Mouse (Mus musculus): ENCODE results near the gene Thra.

Thra gene

DNA sequence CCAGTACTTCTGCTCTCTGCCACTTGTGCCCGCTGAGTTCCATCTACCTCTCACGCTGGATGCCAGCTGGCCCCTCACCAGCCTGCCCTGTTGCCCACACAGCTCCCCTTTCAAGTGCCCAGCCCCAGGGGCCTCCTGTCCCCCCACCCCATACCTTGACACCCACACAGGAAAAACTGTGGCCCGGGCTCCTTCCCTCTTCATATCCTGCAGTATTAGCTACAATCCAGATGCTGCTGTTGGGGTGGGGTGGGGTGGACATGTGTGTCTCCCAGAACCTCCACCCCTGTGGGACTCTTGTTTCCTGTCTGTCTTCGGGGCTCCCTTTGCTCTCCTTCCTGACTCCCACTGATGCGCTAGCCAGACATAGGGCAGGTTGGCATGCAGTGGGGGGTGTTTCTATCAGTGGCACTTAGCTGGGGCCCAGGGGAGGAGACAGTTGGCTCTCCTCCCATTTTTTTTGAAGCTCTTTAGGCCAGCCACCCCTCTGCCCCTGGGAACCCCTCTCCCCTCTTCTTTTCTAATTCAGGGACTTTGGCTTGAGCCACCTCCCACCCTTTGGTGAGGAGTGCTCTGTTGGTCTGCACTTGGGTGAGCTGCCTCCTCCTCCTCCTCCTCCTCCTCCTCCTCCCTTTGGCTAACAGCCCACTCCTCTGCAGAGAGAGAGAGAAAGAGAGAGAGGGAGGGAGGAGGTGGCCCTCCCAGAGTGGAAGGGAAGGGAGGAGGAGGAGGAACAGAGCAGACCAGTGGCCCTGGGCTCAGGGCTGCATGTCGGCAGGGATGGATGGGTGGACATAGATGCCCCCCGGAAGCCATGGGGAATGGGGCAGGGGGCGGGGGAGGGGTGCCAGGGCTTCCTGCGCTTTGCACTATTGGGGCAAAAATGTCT lies 25.2 kb downstream of the Thra start:
- DNase-seq (ENCODE audit: low read depth, low spot score), result no peak

DNA sequence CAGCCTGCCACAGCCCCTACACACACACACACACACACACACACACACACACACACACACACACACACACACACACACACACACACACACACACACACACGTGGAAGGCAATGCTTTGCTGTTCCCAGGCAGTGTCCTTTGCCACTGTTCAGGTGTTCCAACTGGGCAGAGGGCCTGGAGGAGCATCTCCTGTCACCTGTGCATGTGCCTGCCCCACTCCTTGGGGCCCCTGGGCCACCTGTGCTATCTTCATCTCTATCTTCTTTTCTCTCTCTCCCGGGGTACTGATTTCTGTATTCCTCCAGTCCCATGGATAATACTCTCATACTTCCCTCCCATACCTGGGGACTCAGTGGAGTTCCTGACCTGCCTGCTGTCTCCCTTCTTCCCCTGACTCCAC lies 25.9 kb downstream of the Thra start:
- DNase-seq (ENCODE audit: low read depth, low spot score), result no peak

DNA sequence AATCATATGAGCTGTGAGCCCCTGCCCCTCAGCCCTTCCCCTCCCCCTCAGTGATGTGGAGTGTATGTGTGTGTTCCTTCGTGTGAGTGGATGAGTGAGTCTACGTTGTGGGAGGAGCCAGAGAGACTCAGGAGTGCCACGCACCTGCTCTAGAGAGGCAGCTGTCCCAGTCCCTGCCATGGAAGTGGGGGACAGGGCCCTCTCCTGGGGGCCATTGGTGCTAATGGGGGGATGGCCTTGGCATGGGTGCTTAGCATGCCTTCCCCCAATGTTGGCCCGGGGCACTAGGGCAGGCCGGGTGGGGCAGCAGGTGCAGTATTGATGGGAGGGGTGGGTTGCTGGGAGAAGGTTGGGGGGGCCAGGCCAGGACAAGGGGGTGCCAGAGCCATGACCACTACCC lies 26.4 kb downstream of the Thra start:
- no peak for DNase-seq (ENCODE audit: low read depth, low spot score)

DNA sequence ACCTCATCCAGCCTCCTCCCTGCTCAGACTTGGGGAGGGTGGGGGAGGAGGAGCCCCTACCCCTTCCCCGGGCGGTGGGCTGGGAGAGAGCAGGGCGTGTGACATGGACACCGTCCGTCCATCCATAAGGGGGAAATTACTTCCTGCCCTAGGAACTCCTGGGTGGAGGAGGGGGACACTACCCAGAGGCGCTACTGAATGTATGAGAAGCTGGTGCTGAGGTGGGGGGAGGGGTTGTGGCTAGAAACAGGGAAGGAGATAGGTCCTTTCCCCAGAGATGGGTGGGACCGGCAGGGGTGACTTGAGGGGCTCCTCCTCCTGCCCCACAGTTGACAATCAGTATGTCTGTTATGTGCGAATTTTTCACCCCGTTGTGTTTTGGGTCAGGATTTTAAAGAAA lies 26.8 kb downstream of the Thra start:
- DNase-seq (ENCODE audit: low read depth, low spot score), result no peak

DNA sequence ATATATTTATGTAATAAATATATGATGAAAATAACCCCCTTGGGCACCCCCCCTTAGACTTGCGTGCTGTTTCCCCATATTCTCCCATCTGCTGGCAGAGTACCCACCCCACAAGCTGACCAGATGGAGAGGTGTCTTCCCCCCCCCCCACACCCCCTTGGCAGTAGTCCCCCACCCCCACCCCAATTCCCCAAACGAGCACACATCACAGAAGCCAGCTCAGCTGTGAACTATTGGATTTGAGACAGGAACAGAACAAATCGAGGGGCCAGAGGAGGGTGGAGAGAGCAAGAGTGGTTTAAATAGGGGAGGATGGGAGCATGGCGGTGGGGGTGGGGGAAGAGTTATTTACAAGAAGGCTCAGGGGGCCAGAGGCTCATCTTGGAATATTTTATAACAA lies 27.3 kb downstream of the Thra start:
- no peak for DNase-seq (ENCODE audit: low read depth, low spot score)

DNA sequence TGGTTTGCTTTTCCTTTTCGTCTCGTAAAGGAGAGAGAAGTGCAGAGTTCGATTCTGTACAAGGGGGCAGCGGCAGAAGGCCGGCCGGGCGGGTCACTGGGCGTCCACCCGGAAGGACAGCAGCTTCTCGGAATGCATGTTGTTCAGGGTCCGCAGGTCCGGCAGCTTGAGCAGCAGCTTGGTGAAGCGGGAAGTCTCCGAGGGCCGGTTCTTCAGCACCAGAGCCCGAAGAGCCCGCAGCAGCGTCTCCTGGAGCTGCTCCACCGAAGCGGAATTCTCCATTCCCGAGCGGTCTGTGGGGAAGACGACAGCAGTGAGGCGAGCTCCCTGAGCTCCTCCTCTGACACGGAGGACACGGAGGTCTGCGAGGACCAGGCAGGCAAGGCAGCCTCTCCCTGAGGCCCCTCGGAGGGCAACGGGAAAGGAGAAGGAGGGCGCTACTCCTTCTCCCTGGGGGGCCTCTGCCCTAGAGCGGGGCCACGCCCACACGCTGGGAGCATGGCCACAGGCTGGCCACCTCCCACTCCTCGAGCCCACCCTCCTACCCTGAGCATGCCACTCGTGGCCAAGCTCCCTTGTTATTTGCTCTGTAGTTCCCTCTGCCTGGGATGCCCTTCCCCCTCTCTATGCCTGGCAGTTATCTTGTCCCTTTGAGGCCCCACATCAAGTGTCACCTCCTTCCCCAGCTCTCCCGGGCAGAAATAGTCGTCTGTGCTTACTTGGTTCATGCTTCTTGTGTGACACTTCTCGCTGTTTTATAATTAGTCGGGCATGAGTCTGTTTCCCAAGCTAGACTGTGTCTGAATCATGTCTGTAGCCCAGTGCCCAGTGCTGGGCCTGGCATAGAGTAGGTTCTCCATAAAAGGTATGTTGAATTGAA lies 27.9 kb downstream of the Thra start:
- no peak for DNase-seq (ENCODE audit: low read depth, low spot score)

DNA sequence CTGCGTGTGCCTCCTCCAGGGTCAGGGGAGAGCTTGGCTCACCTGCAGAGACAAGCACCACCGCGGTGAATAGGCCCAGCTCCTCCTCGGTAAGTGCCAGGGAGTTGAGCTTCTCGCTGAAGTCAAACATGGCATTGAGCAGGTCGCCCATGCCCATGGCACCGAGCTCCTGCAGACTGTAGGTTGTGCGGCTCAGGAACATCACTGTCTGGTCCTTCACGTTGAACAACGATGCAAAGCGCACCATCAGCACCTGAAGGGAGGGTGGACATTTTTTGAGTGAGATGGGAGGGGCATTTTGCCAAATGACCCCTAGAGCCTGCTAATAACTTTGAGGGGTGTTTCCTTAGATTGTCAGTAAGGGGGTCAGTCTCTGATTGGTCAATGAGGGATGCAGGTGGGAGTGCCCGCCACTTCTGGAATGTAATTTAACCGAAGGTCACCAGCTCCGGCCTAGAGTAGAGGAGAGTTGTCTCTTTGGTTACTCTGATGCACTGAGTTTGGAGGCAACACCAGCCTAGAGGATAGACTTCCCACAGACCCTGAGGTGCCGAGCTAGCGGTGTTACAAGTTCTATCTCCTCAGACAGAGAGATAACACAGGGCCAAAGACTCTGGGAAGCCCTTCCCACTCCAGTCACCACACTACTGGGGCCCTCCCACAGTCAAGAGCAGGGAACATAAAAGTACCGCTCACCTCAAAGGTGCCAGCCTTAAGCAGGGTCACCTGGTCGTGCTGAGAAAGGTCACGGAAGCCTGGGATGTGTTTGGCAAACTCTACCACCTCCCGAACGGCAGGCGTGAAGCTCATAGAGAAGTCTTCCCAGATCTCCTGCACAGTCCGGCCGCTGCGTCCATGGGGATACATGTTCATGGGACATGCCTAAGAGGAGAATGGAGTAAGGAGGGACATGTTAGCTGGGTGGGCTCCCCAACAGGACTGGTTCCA lies 28.8 kb downstream of the Thra start:
- no peak for DNase-seq (ENCODE audit: low read depth, low spot score)

DNA sequence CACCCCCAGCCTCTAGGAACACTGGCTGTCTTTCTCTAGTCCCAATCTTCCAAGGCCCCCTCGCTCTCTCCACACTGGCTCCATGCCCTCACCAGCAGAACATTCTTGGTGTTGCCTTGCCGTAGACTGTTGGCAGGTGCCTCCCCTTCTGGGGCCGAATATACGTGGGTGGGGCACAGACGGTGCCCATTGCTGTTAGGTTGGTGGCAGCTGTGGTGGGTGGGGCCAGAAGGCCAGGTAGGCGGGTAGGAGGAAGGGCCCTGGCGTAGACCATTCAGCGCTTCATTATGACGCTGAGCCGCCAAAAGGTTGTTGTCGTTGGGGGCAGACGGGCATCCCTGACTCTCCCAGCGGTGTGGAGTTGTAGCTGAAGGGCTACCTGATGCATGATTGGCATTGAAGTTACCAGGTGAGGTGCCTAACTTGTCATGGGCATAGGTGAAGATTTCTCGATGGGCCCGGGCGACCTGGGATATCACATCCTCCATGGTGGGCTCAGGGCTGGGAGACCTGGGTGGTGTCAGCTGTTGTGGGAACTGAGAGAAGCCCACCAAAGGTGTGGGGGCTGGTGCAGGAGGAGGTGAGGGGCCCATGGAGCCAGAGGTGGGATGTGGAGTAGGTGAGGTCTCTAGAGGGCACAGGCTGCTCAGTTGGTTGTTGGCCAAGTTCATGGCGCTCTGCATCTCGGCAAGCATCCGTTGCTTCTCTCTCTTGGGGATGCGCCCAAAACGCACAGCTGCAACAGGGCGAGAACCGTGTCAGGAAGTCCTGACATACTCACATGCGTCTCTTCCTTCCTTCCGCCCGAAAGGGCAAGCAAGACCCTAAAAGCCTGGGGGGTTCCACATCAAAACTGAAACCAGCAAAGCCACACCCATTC lies 29.9 kb downstream of the Thra start:
- DNase-seq (ENCODE audit: low read depth, low spot score), result no peak

DNA sequence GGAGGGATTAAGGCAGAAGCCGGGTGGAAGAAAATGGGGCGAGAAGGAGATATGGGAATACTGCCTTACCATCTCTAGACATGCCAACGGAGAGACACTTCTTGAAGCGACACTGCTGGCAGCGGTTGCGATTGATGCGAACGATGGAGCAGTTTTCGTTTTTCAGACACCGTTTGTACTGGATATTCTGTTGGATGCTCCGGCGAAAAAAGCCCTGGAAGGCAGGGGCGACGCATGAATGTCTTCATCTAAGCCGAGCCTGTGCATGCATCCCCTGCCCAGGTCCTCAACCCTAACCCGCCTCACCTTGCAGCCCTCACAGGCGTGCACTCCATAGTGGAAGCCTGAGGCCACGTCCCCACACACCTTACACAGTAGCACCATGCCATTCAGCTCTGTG lies 30.7 kb downstream of the Thra start:
- no peak for DNase-seq (ENCODE audit: low read depth, low spot score)

DNA sequence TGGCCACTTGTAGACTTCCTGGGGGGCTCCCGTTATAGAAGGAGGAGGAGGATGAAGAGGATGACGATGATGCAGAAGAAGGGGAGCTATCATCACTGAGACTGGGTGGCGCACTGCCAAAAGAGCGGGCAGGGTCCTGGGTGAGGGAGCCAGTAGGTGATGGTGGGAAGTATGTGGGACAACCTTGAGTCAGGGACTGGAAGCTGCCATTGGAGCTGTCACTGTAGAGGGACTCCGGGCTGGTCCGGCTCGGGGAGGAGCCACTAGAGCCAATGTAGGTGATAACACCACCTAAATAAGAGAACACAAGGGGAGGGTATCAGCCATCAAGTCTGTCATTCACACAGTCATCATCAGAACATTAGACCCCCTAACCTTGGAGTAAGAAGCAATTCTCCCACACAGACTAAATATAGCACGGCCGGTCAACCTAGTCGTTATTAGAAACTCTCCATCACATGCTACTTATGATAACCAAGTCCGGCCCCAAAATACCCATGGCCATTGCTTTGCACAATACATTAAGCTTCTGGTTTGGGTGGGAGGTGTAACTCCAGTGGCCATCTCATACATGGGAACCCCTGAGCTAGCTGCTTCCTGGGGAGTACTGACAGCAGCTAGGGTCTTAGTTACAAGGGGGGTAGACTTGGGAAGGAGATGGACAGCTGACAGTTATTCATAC lies 31.5 kb downstream of the Thra start:
- DNase-seq (ENCODE audit: low read depth, low spot score), result no peak

DNA sequence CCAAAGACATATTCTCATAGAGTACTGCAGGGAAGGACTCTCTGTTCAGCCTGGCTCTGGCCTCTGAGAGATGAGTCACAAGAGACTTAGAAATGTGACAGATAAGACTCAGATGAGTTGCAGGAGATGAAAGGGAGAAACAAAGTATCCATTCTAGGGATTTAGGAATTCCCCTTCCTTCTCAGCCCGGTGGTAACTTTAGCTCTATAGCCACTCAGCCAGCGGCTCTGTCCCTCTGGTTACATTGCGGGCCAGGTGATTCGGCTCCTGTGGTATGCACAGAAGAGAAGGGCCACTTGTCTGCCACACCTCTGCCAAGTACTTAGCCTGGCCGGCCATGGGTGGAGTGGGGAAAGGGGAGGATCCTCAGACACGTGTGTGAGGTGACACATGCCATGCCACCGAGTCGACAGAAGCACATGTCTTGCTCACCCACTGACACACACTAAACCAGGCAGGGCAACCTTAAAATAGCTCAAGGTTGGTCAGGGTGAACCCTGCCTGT lies 32.3 kb downstream of the Thra start:
- peak; percentile 23 for DNase-seq (ENCODE audit: low read depth, low spot score)

DNA sequence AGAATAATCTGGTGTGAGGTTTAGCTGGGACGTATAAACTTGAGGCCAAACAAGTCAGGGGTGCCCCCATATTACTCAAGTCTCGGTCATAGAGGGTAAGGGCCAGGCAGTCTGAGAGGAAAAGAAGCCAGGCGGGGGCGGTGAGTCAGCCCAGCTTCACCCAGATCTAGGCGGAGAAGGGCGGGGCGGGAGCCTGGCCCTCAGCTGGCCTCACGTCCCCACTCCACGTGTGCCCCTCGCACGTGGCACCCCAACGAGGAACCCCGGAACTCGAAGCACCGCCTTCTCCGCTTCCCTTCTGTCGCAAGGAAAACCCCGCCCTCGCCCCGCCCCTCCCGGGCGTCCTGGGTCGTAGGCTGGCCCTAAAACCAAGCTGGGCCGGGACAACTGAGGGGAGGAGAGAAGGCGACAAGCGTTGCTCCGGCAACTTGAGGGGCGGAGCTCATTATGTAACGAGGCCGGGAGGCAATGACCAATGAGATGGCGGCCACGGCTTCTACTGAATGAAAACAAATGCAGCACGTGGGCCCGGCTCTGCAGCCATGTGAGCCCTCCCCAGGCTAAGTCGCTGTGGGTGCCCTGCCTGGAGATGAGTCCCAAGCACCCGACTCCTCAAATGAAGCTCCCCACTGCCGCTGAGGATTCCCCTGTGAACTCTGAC lies 33.3 kb downstream of the Thra start:
- DNase-seq (ENCODE audit: low read depth, low spot score), result peak; percentile 96

DNA sequence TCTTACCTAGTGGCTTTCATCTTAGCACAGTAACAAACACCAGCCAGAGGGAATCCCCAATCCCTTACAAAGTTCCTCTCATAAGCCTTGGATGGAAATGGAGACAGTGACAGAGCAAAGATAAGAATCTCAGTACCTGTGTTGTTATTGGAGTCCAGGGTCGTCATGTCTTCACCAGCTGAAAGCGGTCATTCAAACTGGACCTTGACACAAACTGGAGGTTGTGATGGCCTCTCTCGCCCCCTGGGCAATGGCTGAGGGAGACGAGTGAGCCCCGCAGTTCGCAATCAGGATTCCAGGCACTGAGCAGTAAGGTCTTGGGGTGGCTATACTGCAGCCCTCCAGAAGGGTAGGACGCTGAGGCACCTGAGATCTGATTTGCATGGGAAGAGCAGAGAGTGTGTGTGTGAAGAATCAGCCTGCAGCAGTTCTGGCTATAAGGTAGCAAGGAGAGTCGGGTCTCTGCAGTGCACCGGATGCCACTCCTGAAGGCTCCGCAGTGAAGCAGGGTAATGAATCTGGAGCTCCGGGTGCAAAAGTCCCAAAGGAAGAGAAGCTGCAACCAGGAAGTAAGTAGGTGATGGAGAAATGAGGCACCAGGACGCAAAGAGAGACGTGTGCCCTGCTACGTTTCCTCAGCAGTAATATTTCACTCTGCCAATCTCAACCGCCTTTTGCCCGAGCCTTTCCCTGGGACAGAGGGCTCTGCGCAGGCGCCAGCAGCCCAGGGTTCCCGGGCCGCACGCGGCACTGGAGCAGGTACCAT lies 34.3 kb downstream of the Thra start, which contains the start of gene Nr1d1:
TSS of gene Nr1d1 (minus strand) at position 752 of the 766 bp plus-strand sequence.
- DNase-seq (ENCODE audit: low read depth, low spot score), result peak; percentile 44

DNA sequence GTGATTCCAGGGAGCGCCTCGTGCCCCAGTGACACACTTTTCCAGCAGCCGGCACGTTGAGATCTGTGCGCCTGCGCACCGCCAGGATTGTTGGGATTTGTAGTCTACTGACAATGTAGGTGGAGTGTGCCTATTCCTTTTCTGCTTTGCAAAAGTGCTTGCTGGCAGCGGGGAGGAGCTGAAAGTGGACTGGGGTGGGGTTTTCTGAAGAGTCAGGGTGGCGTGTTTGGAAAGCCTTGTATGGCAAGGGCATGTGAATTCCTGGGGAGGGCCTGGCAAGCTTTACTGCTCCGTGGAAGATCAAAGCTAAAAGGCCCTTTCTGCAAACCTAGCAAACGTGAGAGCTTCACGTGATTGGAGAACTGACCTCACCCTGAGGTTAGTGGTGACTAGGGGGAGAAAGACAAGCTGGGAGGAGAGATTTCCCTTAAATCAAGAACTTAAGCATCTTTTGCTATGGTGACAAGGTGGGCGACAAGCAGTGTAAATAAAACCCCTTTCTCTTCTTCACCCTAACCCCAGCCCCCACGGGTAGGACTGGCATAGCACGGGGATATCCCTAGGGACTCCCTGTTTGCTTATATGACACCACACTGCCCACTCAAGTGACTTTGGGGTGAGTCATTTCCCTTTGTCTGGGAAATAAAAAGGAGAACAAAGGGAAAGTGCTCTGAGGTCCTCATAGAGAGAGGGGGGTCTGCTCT lies 35.1 kb downstream of the Thra start:
- DNase-seq (ENCODE audit: low read depth, low spot score), result peak; percentile 83

DNA sequence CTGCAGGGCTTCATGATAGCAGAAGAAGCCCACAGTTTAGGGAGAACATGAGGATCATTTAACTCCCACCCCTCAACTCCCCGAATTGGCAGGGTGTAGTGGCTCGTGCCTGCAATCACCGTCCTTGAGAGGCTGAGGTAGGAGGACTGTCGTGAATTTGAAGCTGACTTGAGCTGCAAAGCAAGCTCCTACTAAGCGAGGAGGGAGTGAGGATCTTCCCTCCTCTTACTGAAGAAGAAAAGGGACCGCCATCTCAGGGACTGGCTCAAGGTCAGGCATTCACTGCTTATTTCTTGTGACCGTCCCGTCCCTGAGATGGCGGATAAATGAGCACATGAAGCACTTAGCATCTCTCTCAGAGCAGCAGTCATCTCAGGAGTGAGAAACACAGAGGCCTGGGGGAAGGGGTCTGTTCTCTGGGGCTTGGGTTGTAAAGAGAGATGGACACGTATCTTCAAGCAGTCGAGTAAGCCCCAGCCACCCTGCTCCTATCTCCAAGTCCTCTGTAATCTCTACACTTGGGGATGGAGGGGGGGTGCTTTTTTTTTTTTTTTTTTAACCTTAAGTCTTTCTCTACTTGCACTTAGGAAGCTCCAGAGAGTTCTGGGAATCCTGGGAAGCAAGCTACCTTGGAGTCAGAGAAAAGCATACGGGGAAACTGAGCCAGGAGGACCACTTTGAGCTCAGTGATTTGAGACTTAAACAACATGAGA lies 35.8 kb downstream of the Thra start:
- DNase-seq (ENCODE audit: low read depth, low spot score), result no peak

DNA sequence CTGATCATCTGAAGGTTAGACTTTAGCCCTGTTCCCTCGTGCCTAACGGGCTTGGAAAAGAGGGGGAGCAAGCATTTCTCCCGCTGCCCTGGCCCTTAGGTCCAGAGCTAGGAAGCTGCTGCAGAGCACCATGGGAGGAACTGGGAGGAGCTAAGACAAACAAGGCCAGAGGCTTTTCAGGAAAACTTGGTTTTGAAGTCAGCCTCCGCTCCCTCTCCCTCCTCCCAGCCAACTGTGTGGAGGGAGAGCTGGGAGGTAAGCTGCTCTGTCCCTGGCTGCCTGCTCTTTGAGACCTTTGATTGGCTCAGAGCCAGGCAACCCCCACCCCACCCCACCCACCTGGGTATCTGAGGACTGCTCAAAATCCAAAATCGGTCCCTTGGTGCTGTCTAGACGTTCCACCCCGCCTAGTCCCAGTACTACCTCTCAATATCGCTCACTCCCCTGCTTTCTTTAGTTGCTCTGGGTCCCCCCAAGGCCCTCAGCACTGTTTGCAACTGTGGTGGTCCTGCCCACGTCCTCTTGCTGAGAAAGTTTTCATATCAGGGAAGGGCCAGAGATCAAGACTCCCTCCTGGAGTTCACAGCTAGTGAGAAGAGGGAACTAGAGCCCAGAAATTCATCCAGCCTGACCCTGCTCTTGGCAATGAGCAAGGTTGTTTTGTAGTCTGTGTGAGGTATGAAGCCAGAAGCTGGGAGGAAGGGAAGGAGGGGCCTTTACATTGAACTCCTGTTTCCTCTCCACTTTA lies 36.6 kb downstream of the Thra start:
- DNase-seq (ENCODE audit: low read depth, low spot score), result no peak
